Mouse (Mus musculus) heart, adult 9 months (tissue): ENCODE measurements around the gene Ror2.

Experiments
- DNase-seq, 2 experiments: peaks; one replicate each; pipeline ENCODE4 v3.0.0; 2022; ENCODE audit warnings: low spot score in 2 of 2

Gene Ror2

DNA sequence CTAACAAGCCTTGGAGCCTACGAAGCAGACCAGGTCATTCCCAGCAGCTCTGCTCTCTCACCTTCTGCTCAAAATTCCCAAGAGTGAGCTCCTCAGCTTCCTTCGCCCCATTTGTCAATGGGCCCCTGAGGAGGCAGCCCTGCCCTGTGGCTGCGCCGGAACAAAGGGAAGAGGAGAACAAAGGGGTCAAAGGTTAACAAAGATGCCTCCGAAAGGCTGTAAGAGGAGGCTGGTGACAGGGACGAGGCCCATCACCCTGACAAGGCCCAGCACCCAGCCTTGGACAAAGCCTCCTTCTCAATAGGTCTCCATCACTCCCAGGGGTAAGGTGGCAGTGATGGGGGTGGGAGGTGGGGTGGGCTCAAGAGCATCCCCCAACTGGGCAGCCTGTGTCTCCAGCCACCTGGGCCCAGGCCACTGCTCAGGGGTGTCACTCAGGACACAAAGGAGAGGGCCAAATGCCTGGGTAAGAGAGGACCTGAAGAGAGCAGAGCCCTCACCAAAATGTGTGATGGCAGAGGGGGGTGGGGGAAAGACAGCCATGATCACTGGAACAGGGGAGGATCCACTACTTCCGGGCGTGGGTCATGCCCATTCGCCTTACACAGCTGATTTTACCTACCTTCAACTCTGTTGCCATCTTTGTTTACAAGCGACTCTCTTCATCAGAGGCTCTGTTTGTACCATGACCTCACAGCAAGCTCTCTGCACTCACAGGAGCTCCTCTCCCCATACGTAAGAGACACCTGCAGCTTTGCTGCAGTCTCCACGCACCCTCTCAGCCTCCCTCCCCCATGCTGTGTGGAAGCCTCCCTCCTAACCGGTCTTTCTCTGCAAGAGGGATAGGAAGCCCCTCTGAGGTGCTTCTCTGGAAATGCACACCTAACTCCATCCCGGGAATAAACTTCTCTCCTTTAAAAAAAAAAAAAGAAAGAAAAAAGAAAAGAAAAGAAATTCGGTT lies 51.8 kb downstream of the Ror2 start:
- DNase-seq, result no peak

DNA sequence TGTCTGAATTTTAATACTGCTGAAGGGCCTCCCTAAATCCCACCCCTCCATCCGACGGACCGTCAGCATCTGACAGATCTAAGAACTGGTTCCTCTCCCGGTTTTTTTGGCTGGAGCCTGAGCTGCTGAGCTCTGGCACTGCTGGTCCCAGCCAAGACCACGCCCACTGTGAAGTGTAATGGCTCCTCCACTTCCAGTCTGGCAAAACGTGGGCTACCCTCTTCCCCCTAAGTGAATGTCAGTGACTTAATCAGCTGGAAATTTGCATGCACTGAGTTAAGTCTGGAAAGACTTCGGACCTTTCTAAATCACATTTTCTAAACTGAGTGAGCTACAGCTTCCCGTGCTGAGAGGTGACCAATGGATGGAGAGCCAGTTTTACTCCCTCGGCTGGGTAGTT lies 52.5 kb downstream of the Ror2 start:
- DNase-seq, result peak; percentile 38 to 43

DNA sequence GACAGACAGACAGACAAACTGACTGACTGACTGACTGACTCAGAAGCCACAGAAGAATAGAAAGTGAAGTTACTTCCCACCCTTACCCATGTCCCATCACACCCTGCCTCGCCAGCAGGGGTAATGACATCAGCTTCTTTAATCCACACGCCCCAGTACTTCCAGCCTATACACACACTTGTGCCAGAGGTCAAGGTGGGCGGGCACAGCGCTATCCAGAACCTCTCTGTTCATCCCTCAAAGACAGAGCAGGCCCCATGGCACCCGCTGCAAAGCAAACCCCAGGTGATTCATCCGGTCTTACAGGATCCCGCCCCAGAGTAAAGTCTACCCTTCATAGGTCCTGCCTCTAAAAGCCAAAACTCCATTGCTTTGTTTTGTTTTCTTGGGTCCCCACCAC lies 53.5 kb downstream of the Ror2 start:
- no peak for DNase-seq

DNA sequence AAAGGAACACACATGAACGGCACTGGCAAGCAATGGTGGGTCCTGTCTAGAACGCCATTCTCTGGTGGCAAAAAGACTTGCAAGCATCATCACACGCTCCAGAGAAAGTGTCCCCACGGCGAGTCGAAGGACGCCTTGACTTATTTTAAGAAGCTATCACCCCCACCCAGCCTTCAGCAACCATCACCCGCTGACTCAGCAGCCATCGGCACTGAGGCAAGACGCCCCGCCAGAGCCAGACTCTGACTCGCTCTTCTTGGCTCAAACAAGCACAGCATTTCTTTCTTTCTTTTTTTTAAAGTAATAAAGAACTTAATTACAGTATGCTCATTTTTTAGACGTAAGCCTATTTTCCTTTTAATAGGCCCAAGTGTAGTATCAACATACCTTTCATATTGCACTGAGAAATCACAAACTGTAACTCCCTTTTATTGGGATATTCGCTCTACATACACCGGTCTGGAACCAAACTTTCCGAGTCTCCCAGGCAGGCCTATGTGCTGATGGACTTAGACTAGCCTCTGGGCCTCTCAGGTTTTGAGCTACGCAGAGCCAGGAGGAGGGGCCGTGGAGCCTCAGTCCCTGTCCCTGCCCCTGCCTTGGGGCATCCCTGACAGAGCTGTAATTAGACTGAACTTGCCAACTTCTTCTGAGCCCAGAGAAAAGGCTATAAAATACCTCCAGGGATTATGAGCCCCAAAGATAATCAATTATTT lies 55.3 kb downstream of the Ror2 start:
- peak in 1 of 2 experiments; percentile 27 for DNase-seq

DNA sequence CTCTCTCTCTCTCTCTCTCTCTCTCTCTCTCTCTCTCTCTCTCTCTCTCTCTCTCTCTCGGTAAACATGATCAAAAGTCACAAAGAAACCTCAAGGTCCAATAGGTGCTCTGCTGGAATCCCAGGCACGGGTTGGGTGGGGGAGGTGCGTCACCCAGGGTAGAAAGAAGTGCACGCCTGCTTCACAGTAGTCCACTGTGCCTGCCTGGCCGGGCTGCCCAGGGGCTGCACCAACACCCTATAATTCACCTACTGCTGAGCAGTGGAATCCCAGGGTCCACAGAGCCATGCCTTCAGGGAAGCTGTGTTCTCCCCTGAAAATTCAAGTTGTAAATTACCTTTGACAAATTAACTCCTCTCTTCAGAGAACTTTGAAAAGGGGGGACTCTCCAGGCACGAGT lies 58.9 kb downstream of the Ror2 start:
- DNase-seq, result no peak

DNA sequence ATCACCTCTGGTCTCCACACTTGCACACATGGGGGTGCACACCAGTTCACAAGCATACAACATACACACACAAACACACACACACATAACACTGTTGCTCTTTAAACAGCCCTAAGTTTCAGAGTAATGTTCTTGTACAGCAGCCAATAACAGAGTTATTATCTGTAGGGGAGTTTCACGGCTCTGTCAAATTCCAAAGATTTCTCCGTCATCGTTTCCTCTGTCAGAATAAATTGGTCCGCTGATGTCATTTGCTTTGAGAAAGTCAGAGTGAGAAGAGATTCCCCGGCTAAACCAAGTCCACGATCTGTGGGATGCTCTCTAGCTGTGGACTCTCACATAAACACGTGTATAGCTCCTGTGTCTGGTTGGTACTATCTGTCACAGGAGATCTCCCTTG lies 59.5 kb downstream of the Ror2 start:
- no peak for DNase-seq

DNA sequence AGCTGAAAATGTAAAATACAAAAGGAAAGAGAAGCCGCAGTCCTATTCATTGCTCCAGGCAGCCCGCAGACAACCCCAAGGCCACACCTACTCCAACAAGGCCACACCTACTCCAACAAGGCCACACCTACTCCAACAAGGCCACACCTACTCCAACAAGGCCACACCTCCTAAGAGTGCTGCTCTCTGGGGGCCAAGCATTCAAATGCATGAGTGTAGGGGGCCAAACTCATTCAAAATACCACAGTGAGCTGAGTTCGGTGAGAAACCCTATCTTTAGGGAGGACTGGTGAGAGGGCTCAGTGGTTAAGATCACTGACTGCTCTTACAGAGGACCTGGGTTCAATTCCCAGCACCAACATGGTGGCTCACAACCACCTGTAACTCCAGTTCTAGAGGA lies 60.0 kb downstream of the Ror2 start:
- no peak for DNase-seq

DNA sequence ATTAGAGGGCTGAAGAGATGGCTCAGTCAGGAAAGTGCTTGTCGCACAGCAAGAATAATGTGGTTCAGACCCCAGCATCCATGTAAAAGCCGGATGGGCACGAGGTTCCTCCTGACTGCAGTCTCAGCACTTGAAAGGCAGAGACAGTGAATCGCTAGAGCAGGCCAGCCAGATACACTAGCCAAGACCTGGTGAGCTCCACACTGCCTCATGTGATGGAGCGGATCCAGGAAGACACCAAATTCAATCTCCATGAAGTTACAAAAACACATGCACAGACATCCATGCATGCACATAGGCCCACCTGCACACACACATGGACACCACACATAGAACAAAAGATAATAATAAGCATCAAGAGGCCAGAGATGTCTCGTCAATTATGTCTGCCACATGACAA lies 64.7 kb downstream of the Ror2 start:
- DNase-seq, result no peak

DNA sequence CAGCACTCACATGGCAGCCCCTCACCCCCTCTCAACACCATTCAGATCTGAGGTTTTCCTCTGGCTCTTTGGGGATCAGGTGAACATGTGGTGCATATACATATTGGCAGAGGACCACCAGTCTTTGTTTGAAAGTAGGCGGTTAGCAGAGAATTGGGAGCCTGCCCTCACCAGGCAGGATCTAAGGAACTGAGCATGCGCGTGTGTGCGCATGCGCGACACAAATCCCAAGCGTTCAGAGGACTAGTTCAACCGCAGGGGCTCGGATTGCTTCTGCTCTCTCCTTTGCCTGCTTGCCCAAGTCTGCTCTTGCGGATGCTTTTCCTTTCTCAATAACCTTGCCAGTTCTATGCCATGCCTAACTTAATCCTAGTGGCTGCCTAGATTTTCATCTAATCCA lies 66.0 kb downstream of the Ror2 start:
- DNase-seq, result no peak

DNA sequence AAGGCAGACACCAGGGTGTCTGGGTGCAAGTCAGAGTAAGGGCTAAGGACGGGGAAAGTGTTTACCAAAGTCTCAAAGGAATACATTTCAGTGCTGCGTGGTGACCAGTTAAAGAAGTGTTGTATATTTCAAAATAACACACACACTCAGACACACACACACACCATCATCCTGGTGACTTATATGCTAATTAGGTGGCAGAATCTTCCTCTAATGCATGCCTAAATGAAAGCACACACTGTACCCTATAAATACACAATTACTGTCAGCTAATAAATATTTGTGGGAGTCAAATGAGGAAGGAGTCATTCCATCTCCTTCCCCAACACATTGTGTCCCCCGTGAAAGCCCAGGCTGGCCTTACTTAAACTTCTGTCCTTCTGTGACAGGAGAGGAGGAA lies 66.5 kb downstream of the Ror2 start:
- DNase-seq, result no peak

DNA sequence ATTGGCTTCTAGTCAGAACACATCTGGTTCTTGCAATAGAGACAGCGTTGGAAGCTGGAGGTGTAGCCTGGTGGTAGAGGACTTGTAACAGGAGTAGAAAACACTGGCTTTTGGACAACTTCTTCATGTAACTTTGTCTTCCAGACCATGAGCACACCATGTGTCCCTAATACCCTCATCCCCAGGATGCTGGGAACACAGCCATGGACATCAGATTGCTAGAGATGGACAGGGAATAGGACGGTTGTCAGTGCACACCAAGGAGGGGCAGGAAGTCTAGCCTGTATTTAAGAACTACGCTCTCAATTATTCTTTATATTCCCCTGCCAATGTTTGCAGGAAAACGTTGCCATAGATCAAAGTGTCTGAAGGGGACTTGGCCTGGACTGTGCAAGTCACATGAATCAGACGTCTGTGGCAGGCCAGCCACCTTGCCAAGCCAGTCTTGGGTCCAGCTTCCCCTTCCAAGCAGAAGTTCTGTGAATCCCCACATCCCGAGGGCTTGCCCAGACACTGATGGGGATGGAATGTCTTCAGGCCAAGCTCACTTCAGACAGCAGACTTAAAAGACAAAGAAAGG lies 68.4 kb downstream of the Ror2 start:
- DNase-seq, result peak in 1 of 2 experiments; percentile 39

DNA sequence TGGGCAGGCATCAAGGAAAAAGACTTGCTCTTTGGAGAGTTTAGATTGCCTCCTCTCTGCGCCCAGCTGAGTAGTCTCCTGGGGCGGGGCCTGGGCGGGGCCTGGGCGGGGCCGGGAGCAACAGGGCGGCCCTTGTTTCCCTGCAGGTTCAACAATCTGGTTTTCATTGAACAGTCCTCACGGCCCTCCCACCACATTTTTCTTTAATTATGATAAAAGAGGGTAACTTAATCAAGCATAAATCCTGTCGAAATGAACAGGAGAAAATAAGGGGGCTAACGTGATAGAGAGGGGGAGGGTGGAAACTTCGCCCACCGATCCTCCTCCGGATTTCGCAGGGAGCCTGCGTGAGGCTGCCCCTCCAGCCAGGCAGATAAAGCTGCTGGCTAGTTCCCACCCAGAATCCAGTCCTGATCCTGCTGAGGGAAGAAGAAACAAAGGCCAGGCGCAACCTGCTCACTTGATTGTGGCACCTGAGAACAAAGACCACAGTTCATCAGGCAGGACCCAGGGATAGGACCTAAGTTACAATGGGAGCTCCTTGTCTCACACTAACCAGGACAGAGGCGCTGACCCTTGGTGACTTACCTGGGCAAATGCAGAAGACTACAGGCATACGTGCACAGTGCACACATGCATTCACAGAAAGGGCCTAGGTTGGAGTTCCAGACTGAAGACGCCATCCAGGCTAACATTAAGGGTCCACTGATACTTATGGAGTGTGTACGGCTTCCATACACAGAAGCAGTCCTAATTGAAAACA lies 73.8 kb downstream of the Ror2 start:
- no peak for DNase-seq

DNA sequence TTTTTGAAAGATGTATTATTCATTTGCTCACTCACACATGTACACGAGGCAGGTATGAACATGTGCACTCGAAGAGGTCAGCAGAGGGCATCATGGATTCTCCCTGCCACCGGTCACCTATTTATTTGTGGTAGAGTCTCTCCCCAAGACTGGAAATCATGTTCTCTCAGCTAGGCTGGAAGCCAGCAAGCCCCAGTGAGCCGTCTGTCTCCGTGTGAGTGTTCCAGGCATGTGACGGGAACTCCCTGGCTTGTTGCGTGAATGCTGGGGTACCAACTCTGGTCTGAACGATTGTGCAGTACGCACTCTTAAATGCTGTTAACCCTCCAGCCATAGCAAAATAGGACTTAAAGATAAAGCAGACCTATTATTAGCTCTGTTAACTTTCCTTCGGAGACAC lies 77.4 kb downstream of the Ror2 start:
- no peak for DNase-seq

DNA sequence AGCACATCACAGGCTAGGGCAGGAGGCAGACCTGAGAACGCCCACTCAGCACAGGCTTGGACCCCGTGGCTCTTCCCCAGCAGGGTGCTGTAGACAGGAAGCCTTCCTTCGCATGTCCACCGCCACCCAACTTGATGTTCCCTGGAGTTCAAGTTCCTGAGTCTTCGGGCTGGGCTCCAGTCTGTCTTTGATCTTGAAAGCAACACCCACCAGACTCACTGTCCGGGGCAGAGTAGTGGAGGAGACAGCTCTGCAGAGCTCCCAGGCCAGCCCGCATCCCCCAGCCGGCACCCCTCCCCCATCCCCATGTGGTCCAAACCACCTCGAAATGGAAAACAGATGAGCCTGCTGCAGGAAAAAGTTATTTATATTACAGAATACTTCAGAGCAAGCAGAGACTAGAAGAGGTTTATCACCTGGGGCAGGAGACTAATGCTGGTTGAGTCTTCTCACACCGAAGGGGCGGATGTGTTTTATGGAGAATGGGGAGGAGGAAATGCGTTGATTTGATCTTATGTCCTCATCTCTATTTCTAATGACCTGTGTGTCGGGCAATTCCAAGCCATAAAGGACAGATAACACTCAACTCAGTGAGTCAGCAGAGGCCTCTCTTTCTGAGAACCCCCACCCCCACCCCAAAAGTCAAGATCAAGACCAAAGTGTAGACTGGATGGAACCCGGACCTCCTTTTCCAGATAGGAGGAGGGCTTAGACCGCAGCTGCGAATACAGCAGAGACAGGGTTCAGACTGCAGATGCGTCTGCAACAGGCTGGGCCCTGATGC lies 80.6 kb downstream of the Ror2 start:
- no peak for DNase-seq

DNA sequence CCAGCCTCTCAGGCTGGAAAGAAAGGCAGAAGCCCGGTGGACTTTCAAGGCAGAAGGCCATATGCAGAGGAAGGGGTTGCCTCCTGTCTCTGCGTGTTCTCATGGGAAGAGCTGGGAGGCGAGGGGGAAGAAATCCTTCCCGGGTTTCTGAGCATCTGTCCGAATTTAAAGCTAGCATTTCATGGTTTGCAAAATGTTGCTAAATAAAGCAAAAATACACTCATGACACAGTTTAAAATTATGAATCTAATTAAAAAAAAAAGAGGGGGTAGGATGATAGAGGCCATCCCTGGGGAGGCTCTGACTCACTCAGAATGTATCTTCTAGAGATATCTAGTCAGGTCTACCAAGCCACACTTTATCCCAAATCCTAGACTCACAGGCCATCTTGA lies 83.5 kb downstream of the Ror2 start:
- DNase-seq, result no peak

DNA sequence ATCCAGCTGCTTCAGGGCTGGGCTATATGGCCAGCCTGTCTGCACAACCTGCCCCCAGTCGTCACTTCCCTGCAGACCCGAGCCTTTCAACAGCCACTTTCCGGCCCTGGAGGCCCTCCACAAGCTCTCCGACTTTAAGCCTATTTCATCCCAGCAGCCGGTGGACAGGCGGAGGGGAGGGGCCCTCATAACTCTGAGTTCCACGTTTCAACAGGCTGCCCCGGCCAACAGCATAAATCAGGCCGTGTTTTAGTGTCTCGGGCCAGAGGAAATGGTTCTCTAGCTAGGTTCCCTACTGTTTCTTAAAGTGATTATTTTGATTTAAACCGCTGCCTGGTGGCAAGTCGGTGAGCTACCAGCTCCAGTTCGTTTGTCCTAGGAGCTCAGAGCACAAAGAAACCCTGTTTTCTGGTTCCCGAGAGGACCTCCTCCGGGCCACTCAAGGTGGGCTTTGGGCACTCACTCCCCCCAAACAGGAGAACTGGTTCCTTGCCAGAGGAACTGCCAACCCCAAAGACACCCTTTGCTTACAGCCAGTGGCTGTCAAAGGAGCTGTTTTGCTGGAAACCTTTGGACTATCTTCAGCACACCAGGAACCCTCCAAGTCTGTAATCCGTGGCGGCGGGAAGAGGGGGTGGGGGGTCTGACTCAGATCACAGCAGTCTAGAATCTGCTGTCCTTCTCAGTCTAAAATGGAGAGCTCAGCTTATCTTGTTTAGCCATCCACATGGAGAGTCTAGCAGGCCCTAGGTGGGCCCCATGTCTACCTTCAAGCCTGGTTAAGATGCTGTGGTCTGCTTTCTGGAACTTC lies 84.1 kb downstream of the Ror2 start:
- peak; percentile 51 to 52 for DNase-seq

DNA sequence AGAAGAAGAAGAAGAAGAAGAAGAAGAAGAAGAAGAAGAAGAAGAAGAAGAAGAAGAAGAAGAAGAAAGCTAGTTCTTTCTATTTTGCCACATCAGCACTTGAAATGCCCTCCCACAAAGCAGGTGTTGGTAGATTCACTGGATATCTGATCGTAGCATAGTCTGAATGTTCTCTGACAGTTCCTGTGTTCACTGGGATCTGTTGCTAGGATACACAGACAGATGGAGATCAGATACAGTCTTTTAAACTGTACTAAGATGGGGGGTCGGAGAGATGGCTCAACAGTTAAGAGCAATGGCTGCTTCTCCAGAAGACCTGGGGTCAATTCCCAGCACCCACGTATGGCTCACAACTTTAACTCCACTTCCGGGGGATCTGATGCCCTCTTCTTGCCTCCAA lies 85.8 kb downstream of the Ror2 start:
- no peak for DNase-seq

DNA sequence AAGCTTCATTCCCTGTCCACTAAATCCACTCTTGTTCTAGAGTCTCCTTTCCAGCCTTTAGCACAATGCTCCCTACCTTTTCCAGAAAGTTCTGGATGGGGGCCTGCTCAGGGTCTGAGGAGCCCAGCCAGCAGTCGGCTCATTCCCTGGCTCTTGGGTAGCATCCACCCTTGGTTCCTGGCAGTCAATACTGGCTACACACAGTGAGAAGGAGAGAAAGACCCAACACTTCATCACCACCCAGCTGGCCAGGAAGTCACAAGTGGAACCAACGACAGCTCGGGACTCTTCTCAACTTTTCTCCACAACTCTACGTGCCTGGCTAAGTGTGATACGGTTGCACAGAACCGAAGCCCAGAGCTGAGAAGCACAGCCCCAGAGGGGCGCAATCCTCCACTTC lies 86.7 kb downstream of the Ror2 start:
- DNase-seq, result peak in 1 of 2 experiments; percentile 11

DNA sequence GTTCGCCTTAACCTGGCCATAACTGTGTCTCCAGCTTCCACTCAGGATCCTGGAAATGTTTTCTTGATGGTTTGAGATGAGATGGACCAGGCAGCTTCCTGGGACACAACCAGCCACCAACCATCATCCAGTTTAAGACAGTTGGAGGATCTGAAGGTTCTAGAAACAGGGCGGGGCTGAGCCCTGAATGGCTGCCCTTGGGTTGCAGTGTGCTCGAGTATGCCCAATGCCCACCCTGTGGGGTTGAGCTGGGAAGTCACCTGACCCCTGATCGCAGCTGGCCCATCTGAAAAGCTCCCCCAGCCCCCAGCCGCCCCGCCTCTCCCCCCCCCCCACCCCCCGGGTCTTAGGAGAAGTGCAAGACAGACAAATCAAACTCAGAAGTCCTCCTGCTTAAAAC lies 89.2 kb downstream of the Ror2 start:
- no peak for DNase-seq

DNA sequence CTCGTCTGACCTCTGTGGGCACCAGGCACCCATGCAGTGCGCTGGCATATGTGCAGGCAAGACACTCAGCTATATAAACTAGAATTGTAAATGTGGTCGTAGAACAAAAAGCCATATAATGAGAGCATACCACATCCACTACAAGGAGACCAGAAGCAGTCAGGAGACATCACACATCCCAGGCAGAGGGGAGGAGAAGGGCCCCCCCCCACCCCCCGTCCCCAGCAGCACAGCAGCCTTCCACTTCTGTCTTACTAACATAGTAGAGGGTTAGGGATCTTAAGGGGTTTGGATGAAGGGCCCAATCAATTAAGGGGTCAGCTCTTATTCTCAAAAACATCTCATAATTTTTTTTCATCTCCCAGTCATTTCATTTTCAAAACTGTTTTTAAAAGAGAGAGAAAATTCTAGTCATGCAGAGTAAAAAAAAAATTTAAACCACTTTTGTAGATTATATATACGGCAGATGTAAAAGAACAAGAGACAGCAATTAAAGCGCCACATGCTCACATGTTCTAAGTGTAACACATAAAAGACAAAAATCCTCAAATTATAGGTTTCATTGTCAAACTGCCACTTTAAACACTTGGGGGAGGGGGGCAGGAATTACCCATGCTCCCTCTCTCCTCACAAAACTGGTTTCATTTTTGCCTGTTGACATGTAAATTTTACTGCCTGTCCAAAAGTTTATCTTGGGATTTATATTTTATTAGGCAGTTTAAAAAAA lies 89.8 kb downstream of the Ror2 start:
- DNase-seq, result no peak
